Mouse (Mus musculus) macrophage (primary cell): ENCODE results near the gene Ldha. TPM values are rescaled to one million over a fixed set of nuclear protein-coding genes. Genes with fewer than 3 reads are reported as not detected.
"Not testable (repeated sequence)": the region's sequence is repeated elsewhere in the genome, so short reads cannot be mapped to it uniquely, and the experiment has no call there.

Source experiments
- H3K27ac ChIP-seq: fragments of 350-480 bp; formaldehyde crosslinking; 2 replicates; pipeline ENCODE4 v1.9.0; 2021
- H3K36me3 ChIP-seq: fragments of 350-480 bp; formaldehyde crosslinking; 2 replicates; pipeline ENCODE4 v1.9.0; 2021; ENCODE audit errors: inconsistent target
- H3K4me3 ChIP-seq: fragments of 350-480 bp; formaldehyde crosslinking; 2 replicates; pipeline ENCODE4 v1.9.0; 2021; ENCODE audit errors: inconsistent target
- H3K79me2 ChIP-seq: fragments of 350-480 bp; formaldehyde crosslinking; 2 replicates; pipeline ENCODE4 v1.9.0; 2021; ENCODE audit errors: inconsistent target
- WGBS: methylation state at CpG from one replicate; pipeline ENCODE4 v1.1.7; 2026; ENCODE audit warnings: inconsistent platforms; ENCODE audit not compliant: missing documents; 5-methylcytosine and 5-hydroxymethylcytosine counted together
- polyA plus RNA-seq: library from polyadenylated mRNA; stranded (reverse); fragments of 250-400 nt; gene quantifications from 3 replicates; pipeline ENCODE4 v1.2.4, GENCODE M21; 2018; ENCODE audit warnings: inconsistent platforms

Ldha gene
- polyA plus RNA-seq, 1 experiment from 2014 or later = 417 TPM

DNA sequence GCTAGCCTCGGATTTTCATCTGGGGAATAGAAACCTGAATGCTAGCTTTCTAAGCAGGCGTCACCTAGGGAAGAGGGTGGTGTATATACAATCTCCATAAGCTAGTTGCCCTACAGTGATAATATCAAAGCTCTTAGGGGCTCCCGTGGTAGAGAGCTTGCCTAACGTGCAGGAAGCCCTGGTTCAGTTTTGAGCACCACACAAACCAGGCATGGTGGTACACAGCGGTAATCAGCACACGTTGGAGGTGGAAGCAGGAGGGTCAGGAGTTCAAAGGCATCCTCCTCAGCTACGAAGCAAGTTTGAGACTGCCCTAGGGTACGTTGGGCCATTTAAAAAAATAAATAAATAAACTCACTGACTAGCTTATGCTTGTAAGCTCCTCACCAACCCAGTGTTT is 9.6 kb upstream of the Ldha start:
- 79% methylated on average over 8 of the region's 8 CpGs for WGBS
- H3K36me3 ChIP-seq = no peaks in the 10 kb centered on the region
- H3K27ac ChIP-seq = peak overlapping the region; percentile 88
- no peak overlapping the region for H3K4me3 ChIP-seq
- no peaks in the 10 kb centered on the region for H3K79me2 ChIP-seq

DNA sequence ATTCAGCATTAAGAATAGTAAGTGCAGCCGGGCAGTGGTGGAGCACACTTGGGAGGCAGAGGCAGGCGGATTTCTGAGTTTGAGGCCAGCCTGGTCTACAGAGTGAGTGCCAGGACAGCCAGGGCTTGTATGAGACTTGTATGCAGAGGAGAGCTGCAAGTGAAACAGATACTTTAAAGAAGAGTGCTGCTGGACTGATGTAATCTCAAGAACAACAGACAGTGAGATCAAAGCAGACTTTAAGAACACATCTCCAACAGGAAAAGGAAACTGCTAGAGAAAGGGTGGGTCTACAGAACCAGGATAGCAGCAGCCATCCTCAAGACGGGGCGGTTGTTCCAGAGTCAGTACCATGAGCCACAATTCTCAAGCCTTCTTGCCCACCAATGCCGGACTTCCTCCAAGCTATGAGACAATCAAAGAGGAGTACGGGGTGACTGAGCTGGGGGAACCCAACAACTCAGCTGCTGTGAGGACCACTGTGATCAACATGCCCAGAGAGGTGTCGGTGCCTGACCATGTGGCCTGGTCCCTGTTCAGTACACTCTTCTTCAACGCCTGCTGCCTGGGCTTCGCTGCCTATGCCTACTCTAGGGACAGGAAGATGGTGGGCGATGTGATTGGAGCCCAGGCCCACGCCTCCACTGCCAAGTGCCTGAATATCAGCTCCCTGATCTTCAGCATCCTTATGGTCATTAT is 9.0 kb upstream of the Ldha start:
- peak overlapping the region; percentile 88 for H3K27ac ChIP-seq
- not testable (repeated sequence) for H3K79me2 ChIP-seq, H3K4me3 ChIP-seq, H3K36me3 ChIP-seq
- 96% methylated on average over 9 of the region's 11 CpGs for whole genome bisulfite sequencing

DNA sequence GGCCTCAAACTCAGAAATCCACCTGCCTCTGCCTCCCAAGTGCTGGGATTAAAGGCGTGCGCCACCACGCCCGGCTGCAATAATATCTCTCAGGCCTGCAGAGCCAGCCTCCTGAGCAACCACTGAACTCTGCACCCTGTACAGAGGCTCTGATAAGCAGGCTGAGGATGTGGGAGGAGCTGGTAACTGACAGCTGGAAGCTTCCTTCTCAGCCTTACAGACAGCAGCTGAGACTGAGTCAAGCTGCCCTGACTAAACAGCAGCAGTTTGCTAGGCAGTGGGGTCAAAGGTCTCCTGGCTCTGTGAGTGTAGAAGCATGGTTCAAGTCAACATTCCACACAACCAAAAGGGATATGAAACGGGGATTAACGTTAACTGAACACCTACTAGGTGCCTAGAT is 8.0 kb upstream of the Ldha start:
- 28% methylated on average over 6 of the region's 6 CpGs for WGBS
- Histone ChIP-seq H3K27ac (peak overlapping the region; percentile 88), H3K4me3 (no peak overlapping the region), H3K36me3 (no peaks in the 10 kb centered on the region), H3K79me2 (no peaks in the 10 kb centered on the region)

DNA sequence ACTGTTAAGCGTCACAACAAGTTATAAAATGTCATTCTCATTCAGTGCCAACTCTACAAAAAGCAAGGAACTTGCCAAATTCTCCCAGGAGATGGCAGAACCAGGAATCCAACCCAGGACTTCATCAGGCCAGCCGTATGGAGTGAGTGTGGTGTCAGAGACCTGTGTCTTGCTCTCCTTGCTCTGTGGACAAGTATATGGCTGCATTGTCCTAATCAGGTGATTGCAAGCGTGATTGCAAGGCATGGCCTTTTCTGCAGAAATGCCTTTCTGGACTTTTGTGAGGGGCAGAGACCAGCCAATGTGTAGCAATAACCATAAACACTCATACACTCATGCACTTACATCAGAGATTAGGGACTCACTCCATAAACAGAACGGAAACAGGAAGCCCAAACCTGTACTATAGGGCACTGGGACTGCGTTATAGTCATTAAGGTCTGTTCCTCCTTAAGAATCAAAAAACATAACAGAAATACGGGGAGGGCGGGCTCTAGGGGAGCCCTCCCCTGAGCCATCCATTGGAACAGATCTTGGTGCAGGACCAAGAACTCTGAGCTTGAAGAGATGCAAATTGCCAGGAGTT is 7.5 kb upstream of the Ldha start:
- whole genome bisulfite sequencing = 52% methylated on average over 7 of the region's 7 CpGs
- H3K27ac ChIP-seq = peak overlapping the region; percentile 88

DNA sequence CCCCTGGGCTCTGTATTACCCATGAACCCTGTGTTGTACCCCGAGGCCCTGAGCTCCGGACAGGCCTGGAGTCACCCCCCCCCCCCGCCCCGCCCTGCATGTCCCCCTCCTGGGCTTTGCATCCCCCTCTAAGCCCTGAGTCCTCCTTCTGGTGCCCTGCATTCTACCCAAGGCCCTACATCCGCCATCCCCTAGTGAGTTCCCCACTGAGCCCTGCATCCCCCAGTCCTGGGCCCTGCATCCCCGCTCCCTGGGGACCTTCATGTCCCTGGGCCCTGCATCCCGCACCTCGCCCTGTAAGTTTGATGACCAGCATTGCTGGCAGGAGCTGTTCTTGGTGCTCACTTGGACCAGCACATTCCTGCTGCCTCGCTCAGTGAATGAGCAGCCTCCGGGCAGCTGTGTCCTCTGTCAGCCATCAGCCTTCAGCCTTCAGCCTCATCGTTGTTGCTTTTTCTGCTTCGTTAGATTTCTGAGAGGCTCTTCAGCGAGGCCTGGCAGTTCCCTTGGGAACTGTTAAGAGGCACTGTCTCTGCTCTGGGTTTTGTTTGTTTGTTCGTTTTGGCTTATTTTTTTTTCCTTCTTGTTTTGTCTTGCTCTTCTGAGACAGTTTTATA is 6.2 kb upstream of the Ldha start:
- no peak overlapping the region for H3K4me3 ChIP-seq
- no peaks in the 10 kb centered on the region for H3K79me2 ChIP-seq
- no peaks in the 10 kb centered on the region for H3K36me3 ChIP-seq
- H3K27ac ChIP-seq = no peak overlapping the region
- WGBS = 96% methylated on average over 12 of the region's 14 CpGs

More for the DNA sequence above, 7.5 kb upstream of the Ldha start:
- no peaks in the 10 kb centered on the region for H3K36me3 ChIP-seq
- H3K79me2 ChIP-seq = no peaks in the 10 kb centered on the region
- no peak overlapping the region for H3K4me3 ChIP-seq

DNA sequence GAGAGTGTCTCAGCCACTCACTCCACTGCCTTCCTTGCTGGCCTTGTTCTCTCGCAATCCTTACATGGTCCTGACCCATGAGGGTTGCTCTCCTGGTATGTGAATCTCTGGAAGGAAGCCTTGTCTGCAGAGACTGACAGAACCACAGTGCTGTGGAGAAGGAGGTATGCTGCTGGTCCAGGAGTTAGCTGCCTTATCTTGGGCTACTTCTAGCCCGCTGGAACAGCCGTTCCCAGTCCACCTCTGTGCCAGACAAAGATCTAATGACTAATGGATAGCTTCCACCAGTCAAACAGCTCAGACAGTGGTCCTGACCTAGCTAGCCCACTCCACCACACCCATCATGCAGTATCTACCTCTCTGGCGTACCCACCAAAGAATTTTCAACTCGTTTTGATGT is 4.9 kb upstream of the Ldha start:
- Histone ChIP-seq H3K27ac (no peak overlapping the region), H3K79me2 (no peaks in the 10 kb centered on the region)
- 95% methylated on average over 5 of the region's 5 CpGs for WGBS

DNA sequence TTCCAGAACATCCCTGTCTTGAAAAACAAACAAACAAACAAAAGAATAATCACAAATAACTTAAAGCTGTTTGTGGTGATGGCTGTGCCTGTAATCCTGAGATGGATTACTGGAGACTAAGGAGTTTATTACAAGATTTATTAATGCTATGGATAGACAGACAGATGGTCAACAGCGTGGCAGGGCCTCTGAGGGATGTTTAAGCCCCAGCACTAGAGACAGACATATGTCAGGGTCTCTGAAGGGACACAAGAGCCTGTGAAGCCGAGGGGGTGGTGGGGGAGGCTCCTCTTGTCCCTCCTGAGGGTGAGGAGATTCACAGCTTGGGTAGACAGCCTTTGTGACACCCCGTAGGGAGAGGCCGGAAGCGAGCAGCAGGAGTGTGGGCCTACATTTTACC is 4.2 kb upstream of the Ldha start:
- Histone ChIP-seq H3K4me3 (no peak overlapping the region), H3K79me2 (no peaks in the 10 kb centered on the region), H3K36me3 (no peaks in the 10 kb centered on the region), H3K27ac (peak overlapping the region; percentile 81; the same call in 1 of the 2 replicates)
- 96% methylated on average over 5 of the region's 5 CpGs for WGBS

More for the DNA sequence above, 4.9 kb upstream of the Ldha start:
- no peaks in the 10 kb centered on the region for H3K36me3 ChIP-seq
- H3K4me3 ChIP-seq = no peak overlapping the region

DNA sequence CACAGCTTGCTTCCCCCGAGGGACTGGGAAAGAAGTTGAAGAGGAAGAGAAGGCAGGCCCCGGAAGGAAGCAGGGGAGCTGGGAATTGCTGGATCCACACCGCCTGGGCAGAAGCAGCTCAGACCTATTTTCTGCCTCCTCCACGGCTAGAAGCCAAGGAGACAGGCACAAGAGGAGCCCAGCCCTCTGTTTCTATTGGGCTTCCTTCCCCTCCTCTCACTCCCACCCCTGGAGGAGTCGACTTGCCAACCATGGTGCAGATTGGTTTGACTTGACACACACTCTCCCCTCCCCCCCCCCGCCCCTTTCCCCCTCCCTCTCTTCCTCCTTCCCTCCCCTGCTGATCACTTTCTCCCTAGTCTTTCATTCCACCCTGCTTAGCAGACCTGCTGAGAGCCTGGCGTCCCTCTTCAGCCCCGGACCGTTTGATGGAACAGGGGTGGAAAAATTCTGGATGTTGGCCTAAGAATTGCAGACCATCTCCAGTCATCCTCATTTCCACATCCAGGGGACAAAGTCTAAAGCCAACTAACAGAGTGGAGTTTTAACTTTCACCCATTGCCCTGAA is 3.1 kb upstream of the Ldha start:
- H3K27ac ChIP-seq = peak overlapping the region; percentile 81
- no peaks in the 10 kb centered on the region for H3K36me3 ChIP-seq
- no peaks in the 10 kb centered on the region for H3K79me2 ChIP-seq
- H3K4me3 ChIP-seq = no peak overlapping the region
- 8% methylated on average over 7 of the region's 9 CpGs for WGBS

DNA sequence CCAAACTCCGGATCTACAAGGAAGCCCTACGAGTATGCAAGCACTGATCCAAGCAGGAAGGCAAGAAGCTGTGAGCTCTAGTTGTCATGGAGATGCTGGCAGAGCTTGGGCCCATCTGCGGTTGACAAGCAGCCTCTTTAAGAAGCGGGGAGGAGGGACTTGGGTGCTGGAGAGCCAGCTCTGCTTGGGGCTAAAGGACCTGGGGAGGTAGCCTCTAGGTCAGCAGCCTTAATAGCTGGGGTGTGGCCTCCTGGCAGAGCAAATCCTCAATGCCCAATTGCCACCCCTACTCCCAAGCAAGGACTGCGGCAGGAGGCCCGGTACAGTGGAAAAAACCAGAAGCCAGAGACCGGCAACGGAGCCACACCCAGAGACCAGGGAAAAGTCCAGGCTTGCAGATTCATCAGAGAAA is 2.4 kb upstream of the Ldha start:
- H3K27ac ChIP-seq = peak overlapping the region; percentile 81
- H3K36me3 ChIP-seq = no peaks in the 10 kb centered on the region
- no peak overlapping the region; the same call in 1 of the 2 replicates for H3K4me3 ChIP-seq
- WGBS = 5% methylated on average over 8 of the region's 8 CpGs
- H3K79me2 ChIP-seq = no peaks in the 10 kb centered on the region

DNA sequence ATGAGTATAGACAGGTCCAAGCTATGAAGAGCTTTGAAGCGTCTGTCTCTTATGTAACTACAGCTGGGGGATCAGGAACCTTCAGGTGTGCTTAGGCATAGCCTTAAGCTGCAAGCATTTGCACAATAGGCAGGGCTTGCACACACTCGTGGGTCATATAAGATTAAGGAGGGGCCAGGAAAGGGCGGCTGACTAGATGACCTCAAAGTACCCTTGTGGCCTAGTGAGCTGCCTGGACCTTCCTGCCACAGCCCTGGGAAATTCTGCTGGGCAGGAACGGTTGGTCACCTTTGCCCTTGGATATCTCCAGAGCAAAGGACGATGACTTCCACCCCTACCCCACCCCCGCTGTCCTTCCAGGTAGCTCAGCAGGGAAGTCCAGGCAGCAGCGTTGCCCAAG is 1.8 kb upstream of the Ldha start:
- H3K27ac ChIP-seq = peak overlapping the region; percentile 81
- H3K36me3 ChIP-seq = no peaks in the 10 kb centered on the region
- WGBS = 52% methylated on average over 7 of the region's 7 CpGs
- no peak overlapping the region; the same call in 1 of the 2 replicates for H3K4me3 ChIP-seq
- H3K79me2 ChIP-seq = no peaks in the 10 kb centered on the region

DNA sequence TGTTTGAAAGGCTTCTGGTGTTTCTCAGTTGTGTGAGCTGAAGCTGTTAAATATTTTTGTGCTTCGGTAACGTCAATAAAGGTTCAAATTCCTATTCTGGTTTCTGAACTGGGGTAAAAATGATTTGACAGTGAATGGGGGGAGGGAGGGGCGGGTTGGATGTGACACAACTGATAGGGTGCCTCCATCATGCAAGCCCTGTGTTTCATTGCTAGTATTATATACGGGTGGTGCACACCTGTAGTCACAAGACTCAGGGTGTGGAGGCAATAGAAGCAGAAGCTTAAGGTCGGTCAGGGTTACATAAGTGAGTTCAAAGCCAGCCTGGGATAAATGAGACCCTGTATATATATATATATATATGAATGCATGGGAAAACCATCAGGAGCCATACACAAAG is 1.4 kb upstream of the Ldha start:
- Histone ChIP-seq H3K36me3 (no peaks in the 10 kb centered on the region), H3K27ac (peak overlapping the region; percentile 81), H3K4me3 (no peak overlapping the region), H3K79me2 (no peaks in the 10 kb centered on the region)
- WGBS = 86% methylated on average over 5 of the region's 5 CpGs

DNA sequence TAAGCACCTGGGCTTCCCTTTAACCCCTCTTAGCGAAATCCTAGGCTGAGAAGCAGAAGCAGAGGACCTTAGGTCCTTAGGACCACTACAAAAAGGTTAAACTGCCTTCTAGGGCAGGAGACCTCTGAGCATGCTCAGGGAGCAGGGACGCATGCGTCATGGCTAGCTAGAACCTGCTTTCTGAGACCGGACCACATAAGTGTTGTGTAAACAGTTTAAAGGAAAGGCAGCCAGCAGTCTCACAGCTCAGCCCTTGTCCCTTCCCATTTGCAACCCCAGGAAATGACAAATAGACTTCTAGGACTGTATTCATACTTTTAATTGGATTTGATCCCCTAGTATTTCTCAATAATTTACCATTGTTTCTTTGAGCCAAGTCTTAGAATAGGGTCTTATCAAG is 949 bp upstream of the Ldha start:
- Histone ChIP-seq H3K79me2 (no peaks in the 10 kb centered on the region), H3K27ac (no peak overlapping the region), H3K36me3 (no peaks in the 10 kb centered on the region), H3K4me3 (no peak overlapping the region)
- 70% methylated on average over 4 of the region's 4 CpGs for WGBS

DNA sequence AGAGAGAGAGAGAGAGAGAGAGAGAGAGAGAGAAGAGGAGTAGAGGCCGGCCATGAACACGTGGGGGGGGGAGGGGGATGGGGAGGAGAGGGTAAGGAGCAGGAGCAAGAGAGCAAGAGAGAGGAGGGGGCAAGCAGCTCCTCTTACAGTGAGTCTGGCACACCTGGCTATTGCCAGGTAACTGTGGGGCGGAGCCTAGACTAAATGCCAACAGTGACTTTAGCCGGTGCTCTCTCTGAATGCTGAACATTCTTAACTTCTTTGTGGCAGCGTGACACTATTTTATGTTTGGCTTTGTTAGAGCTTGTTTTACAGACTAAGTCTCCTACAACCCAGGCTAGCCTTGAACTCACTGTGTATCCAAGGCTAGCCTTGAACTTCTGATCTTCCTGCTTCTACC is 1.0 kb downstream of the Ldha start:
- Histone ChIP-seq H3K27ac (no peak overlapping the region), H3K4me3 (no peak overlapping the region)
- 97% methylated on average over 3 of the region's 5 CpGs for WGBS

DNA sequence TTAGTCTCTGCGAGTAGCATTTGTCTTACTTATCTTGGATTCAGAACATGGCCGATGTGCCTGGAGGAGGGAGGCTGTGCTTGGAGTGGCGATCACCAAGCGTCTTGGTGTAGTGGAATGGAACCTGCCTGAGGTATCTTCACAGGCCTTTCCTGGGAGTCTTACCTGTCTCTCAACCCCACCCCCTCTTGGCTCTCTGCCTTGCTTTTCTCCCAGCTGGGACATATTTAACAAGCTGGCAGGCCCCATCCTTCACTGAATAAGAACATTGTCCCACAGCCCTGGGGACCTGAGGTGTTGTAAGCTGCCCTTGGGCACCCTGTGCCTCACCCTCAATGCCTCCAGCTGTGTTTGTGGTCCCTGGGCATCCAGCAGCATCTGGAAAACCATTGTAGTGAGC is 2.3 kb downstream of the Ldha start:
- Histone ChIP-seq H3K27ac (no peak overlapping the region), H3K79me2 (peaks cover 29% of the 10 kb centered on the region), H3K36me3 (peaks cover 8% of the 10 kb centered on the region), H3K4me3 (no peak overlapping the region)
- WGBS = 95% methylated on average over 4 of the region's 4 CpGs

More for the DNA sequence above, 1.0 kb downstream of the Ldha start:
- Histone ChIP-seq H3K36me3 (no peaks in the 10 kb centered on the region), H3K79me2 (peaks cover 16% of the 10 kb centered on the region)
